Mouse (Mus musculus) MEL (cell line): ENCODE results near the gene Rgl3. TPM values are rescaled to one million over a fixed set of nuclear protein-coding genes. Genes with fewer than 3 reads are reported as not detected.

ENCODE experiments used
- DNase-seq: peaks from one replicate; pipeline ENCODE4 v3.0.0; 2011; ENCODE audit warnings: low read depth, low spot score
- H3K27ac ChIP-seq: 2 replicates; pipeline ENCODE4 v1.5.1; 2012; ENCODE audit warnings: low read depth, mild to moderate bottlenecking, control low read depth, low read length, moderate library complexity; ENCODE audit not compliant: control insufficient read depth
- H3K27me3 ChIP-seq, 2 experiments: fragments of 150-350 bp in 1 of 2; sonication (generic) in 1 of 2; 2 replicates each; pipeline ENCODE4 v1.6.1; 2012; ENCODE audit warnings: low read length in 2 of 2, mild to moderate bottlenecking in 2 of 2, improper control_type of control experiment in 1 of 2, moderate library complexity in 1 of 2; ENCODE audit not compliant: insufficient read depth in 2 of 2, control insufficient read depth in 1 of 2
- H3K36me3 ChIP-seq, 2 experiments: 2 replicates each; pipeline ENCODE4 v1.6.1; 2012 to 2014; ENCODE audit warnings: low read length in 2 of 2, improper control_type of control experiment in 1 of 2, inconsistent platforms in 1 of 2, mild to moderate bottlenecking in 1 of 2; ENCODE audit not compliant: insufficient read depth in 2 of 2, control insufficient read depth in 1 of 2
- H3K4me1 ChIP-seq, 2 experiments: fragments of 150-350 bp in 1 of 2; sonication (generic) in 1 of 2; 2 replicates each; pipeline ENCODE4 v1.6.1; 2012; ENCODE audit warnings: low read length in 2 of 2, improper control_type of control experiment in 1 of 2, mild to moderate bottlenecking in 1 of 2; ENCODE audit not compliant: insufficient read depth in 2 of 2, control insufficient read depth in 1 of 2
- H3K4me3 ChIP-seq, 2 experiments: fragments of 150-350 bp in 1 of 2; sonication (generic) in 1 of 2; 2 replicates each; pipeline ENCODE4 v1.5.1; 2012; ENCODE audit warnings: low read depth in 2 of 2, low read length in 2 of 2, mild to moderate bottlenecking in 2 of 2, moderate library complexity in 2 of 2, control low read depth in 1 of 2, improper control_type of control experiment in 1 of 2; ENCODE audit not compliant: control insufficient read depth in 1 of 2, insufficient read depth in 1 of 2
- H3K79me2 ChIP-seq: 2 replicates; pipeline ENCODE4 v1.6.1; 2012; ENCODE audit warnings: mild to moderate bottlenecking, low read length, moderate library complexity; ENCODE audit not compliant: control insufficient read depth, poor library complexity, insufficient read depth
- H3K9ac ChIP-seq: 2 replicates; pipeline ENCODE4 v1.6.1; 2012; ENCODE audit warnings: low read depth, mild to moderate bottlenecking, control low read depth, low read length, moderate library complexity; ENCODE audit not compliant: control insufficient read depth, poor library complexity, severe bottlenecking
- H3K9me3 ChIP-seq: fragments of 150-350 bp; sonication (generic); replicated peaks from 2 replicates; pipeline ENCODE4 v1.6.1; 2012; ENCODE audit warnings: mild to moderate bottlenecking, low read length, improper control_type of control experiment, moderate library complexity; ENCODE audit not compliant: insufficient read depth
- CHD1 ChIP-seq: IDR thresholded peaks from 2 replicates; pipeline ENCODE4 v1.6.1; 2012; ENCODE audit warnings: low read depth, mild to moderate bottlenecking, inconsistent platforms, low read length, improper control_type of control experiment
- CTCF ChIP-seq, 3 experiments: IDR thresholded peaks in 2 of 3; conservative IDR thresholded peaks in 1 of 3; 2 replicates each; pipeline ENCODE4 v1.5.1; 2011 to 2012; ENCODE audit warnings: low read length in 3 of 3, low read depth in 2 of 3, mild to moderate bottlenecking in 2 of 3, improper control_type of control experiment in 1 of 3, inconsistent platforms in 1 of 3, mixed read lengths in 1 of 3, moderate library complexity in 1 of 3; ENCODE audit not compliant: control insufficient read depth in 1 of 3, insufficient read depth in 1 of 3, poor library complexity in 1 of 3, severe bottlenecking in 1 of 3
- E2F4 ChIP-seq: IDR thresholded peaks from 2 replicates; pipeline ENCODE4 v1.6.1; 2011; ENCODE audit warnings: low read depth, low read length, improper control_type of control experiment, borderline replicate concordance
- EP300 ChIP-seq, 2 experiments: IDR thresholded peaks; 2 replicates each; pipeline ENCODE4 v1.6.1; 2011; ENCODE audit warnings: improper control_type of control experiment in 2 of 2, low read length in 2 of 2, low read depth in 1 of 2, mild to moderate bottlenecking in 1 of 2
- GABPA ChIP-seq: IDR thresholded peaks from 2 replicates; pipeline ENCODE4 v1.6.1; 2012; ENCODE audit warnings: low read depth, mild to moderate bottlenecking, inconsistent platforms, low read length, improper control_type of control experiment, moderate library complexity
- KAT2A ChIP-seq: conservative IDR thresholded peaks from 2 replicates; pipeline ENCODE4 v1.6.1; 2012; ENCODE audit warnings: low read depth, low read length, improper control_type of control experiment, inconsistent platforms
- MAX ChIP-seq: IDR thresholded peaks from 2 replicates; pipeline ENCODE4 v1.6.1; 2011; ENCODE audit warnings: low read length, improper control_type of control experiment
- MYB ChIP-seq: IDR thresholded peaks from 2 replicates; pipeline ENCODE4 v1.6.1; 2011; ENCODE audit warnings: mild to moderate bottlenecking, low read depth, low read length, improper control_type of control experiment
- MYC ChIP-seq: IDR thresholded peaks from 2 replicates; pipeline ENCODE4 v1.6.1; 2011; ENCODE audit warnings: low read depth, mild to moderate bottlenecking, low read length, improper control_type of control experiment, moderate library complexity
- NELFE ChIP-seq: IDR thresholded peaks from 2 replicates; pipeline ENCODE4 v1.6.1; 2011; ENCODE audit warnings: low read depth, low read length, improper control_type of control experiment
- NRF1 ChIP-seq: IDR thresholded peaks from 2 replicates; pipeline ENCODE4 v1.6.1; 2014; ENCODE audit warnings: low read depth, mild to moderate bottlenecking, inconsistent platforms, low read length, improper control_type of control experiment, moderate library complexity; ENCODE audit not compliant: poor library complexity, insufficient read depth, severe bottlenecking
- POLR2AphosphoS2 ChIP-seq: IDR thresholded peaks from 2 replicates; pipeline ENCODE4 v1.6.1; 2011; ENCODE audit warnings: low read length, improper control_type of control experiment
- RAD21 ChIP-seq: IDR thresholded peaks from 2 replicates; pipeline ENCODE4 v1.6.1; 2011; ENCODE audit warnings: mild to moderate bottlenecking, low read depth, low read length, improper control_type of control experiment
- TAL1 ChIP-seq: IDR thresholded peaks from 2 replicates; pipeline ENCODE4 v1.6.1; 2012; ENCODE audit warnings: mild to moderate bottlenecking, inconsistent platforms, low read length, moderate library complexity, mixed read lengths
- TBP ChIP-seq: IDR thresholded peaks from 2 replicates; pipeline ENCODE4 v1.8.0; 2011; ENCODE audit warnings: low read depth, low read length, improper control_type of control experiment
- TCF12 ChIP-seq: IDR thresholded peaks from 2 replicates; pipeline ENCODE4 v1.6.1; 2014; ENCODE audit warnings: low read depth, mild to moderate bottlenecking, inconsistent platforms, low read length, improper control_type of control experiment, moderate library complexity
- USF1 ChIP-seq: IDR thresholded peaks from 2 replicates; pipeline ENCODE4 v1.6.1; 2014; ENCODE audit warnings: low read depth, mild to moderate bottlenecking, inconsistent platforms, low read length, improper control_type of control experiment, moderate library complexity
- USF2 ChIP-seq, 2 experiments: IDR thresholded peaks; 2 replicates each; pipeline ENCODE4 v1.6.1; 2011 to 2012; ENCODE audit warnings: improper control_type of control experiment in 2 of 2, low read length in 2 of 2, borderline replicate concordance in 1 of 2, inconsistent platforms in 1 of 2, low read depth in 1 of 2, mild to moderate bottlenecking in 1 of 2; ENCODE audit not compliant: insufficient read depth in 1 of 2
- ZC3H11A ChIP-seq: IDR thresholded peaks from 2 replicates; pipeline ENCODE4 v1.6.1; 2012; ENCODE audit warnings: low read depth, mild to moderate bottlenecking, inconsistent platforms, low read length, improper control_type of control experiment
- ZKSCAN1 ChIP-seq: IDR thresholded peaks from 2 replicates; pipeline ENCODE4 v1.6.1; 2012; ENCODE audit warnings: low read depth, mild to moderate bottlenecking, inconsistent platforms, low read length, improper control_type of control experiment, moderate library complexity
- polyA plus RNA-seq, 2 experiments: library from polyadenylated mRNA; stranded (reverse) in 1 of 2; unstranded in 1 of 2; fragments of >175 nt in 1 of 2; fragments of >200 nt in 1 of 2; gene quantifications; 2 replicates each; pipeline versions ENCODE4 v1.2.1 to v1.2.4; 2012; ENCODE audit warnings: low replicate concordance in 2 of 2, low read depth in 1 of 2; ENCODE audit not compliant: insufficient read length in 2 of 2, insufficient read depth in 1 of 2, missing spikeins in 1 of 2
- total RNA-seq: library from RNA; depleted of rRNA; stranded (reverse); fragments of 300-350 nt; gene quantifications from 2 replicates; pipeline ENCODE4 v1.2.3, GENCODE M21; 2012

Gene Rgl3
- total and polyA plus RNA-seq, 3 experiments: not detected

DNA sequence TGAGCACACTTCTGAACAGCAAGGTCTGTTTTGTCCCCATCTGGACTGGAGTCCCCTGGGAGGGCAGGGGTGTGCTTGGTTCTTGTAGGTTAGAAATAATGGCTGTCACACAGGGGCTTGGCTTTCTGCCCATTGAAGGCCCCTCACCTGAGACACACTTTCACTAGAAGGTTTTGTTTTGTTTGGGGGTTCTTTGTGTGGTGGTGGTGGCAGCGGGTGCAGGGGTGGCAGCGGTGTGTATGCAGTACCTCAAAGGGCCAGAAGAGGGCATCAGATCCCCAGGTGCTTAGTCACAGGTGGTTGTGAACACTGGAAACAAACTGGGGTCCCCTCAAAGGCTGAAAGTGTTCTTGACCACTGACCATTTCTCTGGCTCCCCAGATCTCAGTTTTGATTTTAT is 11.3 kb downstream of the Rgl3 start (continued):
- TF ChIP-seq EP300 (IDR thresholded peaks at IDR 0.05; ENCODE audit: low read depth in 1 of 2, low read length in 2 of 2) (peak in 1 of 2 experiments; percentile 5; a peak in 1 of 4 replicates), USF1 (no peak), MAX (no peak), USF2 (IDR thresholded peaks at IDR 0.05; ENCODE audit: borderline replicate concordance in 1 of 2, insufficient read depth in 1 of 2, low read depth in 1 of 2, low read length in 2 of 2) (no peak), RAD21 (peak; percentile 96), NELFE (no peak), POLR2AphosphoS2 (no peak), NRF1 (no peak), CHD1 (no peak), TAL1 (no peak), GABPA (no peak), MYC (0 out of 2 replicates have a peak, but pooled peaks have one; percentile 56), TBP (no peak)

GRCm38 (mm10) chr9:21977331-21977730 is 11.9 kb downstream of the Rgl3 start:
- Histone ChIP-seq H3K4me3 (no peak overlapping the region), H3K27me3 (peaks cover 8 to 9% of the 10 kb centered on the region in 2 experiments; a peak in 3 of 4 replicates), H3K9me3 (no peaks in the 10 kb centered on the region), H3K27ac (no peak overlapping the region), H3K4me1 (no peaks in the 10 kb centered on the region), H3K9ac (no peak overlapping the region), H3K79me2 (no peaks in the 10 kb centered on the region), H3K36me3 (no peaks in the 10 kb centered on the region)
- TF ChIP-seq ZKSCAN1 (no peak), E2F4 (no peak), MYC (no peak), KAT2A (no peak), RAD21 (no peak), MAX (no peak), EP300 (IDR thresholded peaks at IDR 0.05; ENCODE audit: low read depth in 1 of 2, low read length in 2 of 2) (no peak), TCF12 (no peak), ZC3H11A (no peak)
- no peak for DNase-seq

DNA sequence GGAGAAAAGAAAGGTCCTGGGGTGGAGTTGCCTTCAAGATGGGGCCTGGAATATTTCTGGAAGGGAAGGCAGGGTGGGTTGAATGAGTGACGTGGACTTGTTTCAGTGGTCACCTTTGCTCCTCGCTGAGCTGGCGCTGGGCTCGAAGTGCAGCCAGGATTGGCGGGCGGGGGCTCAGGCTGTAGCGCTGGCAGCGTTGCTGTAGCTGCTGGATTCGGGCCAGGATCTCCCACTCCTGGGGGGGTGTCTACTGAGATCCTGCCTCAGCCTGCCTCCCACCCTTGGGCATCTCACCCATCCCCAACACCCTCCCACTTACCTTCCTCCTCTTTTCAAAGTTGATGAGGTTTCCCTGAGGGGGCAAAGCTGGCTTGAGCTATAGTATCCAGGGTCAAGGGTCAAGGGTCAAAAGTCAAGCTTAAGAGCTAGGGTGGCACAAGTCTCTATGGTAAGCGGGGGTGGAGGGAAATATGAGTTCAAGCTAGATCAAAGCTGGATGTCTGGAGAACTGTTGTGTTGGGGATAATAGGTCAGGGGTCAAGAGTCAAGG is 12.5 kb downstream of the Rgl3 start:
- DNase-seq: no peak
- TF ChIP-seq MYB (no peak), CTCF (IDR thresholded peaks at IDR 0.05 in 2 of 3, conservative IDR thresholded peaks at IDR 0.05 in 1 of 3; ENCODE audit: control insufficient read depth in 1 of 3, insufficient read depth in 1 of 3, low read depth in 2 of 3, low read length in 3 of 3, poor library complexity in 1 of 3, severe bottlenecking in 1 of 3) (peak in 1 of 3 experiments; percentile 3; a peak in 1 of 6 replicates), NELFE (no peak)
- TF ChIP-seq, all 39 proteins: peak for 1
- Histone ChIP-seq H3K79me2 (no peaks in the 10 kb centered on the region), H3K27ac (no peak overlapping the region), H3K4me3 (no peak overlapping the region), H3K27me3 (peaks cover 4 to 5% of the 10 kb centered on the region in 2 experiments; a peak in 3 of 4 replicates), H3K4me1 (no peaks in the 10 kb centered on the region), H3K9ac (no peak overlapping the region), H3K9me3 (no peaks in the 10 kb centered on the region), H3K36me3 (no peaks in the 10 kb centered on the region)
